Mouse (Mus musculus) small intestine, adult 2 months (tissue): Measurements from ENCODE around the gene Itpr3. TPM values are rescaled to one million over a fixed set of nuclear protein-coding genes. Genes with fewer than 3 reads are reported as not detected.

Experiments
- H3K27ac ChIP-seq: fragments of 200-500 bp; 2 replicates; pipeline ENCODE4 v1.5.1; 2012; ENCODE audit warnings: low read depth, low read length, control low read depth, inconsistent platforms; ENCODE audit not compliant: insufficient read depth
- H3K27me3 ChIP-seq: fragments of 200-500 bp; 2 replicates; pipeline ENCODE4 v1.6.1; 2012; ENCODE audit warnings: mild to moderate bottlenecking, moderate library complexity, low read length, inconsistent platforms; ENCODE audit not compliant: control insufficient read depth, insufficient read depth
- H3K36me3 ChIP-seq: fragments of 200-500 bp; 2 replicates; pipeline ENCODE4 v1.6.1; 2012; ENCODE audit warnings: mild to moderate bottlenecking, low read length, control low read depth, inconsistent platforms; ENCODE audit not compliant: control insufficient read depth, insufficient read depth
- H3K4me1 ChIP-seq: fragments of 200-500 bp; 2 replicates; pipeline ENCODE4 v1.6.1; 2012; ENCODE audit warnings: low read length, inconsistent platforms, mixed read lengths; ENCODE audit not compliant: control insufficient read depth, insufficient read depth, insufficient read length
- H3K4me3 ChIP-seq: fragments of 200-500 bp; 2 replicates; pipeline ENCODE4 v1.5.1; 2012; ENCODE audit warnings: low read depth, mild to moderate bottlenecking, control low read depth, inconsistent platforms, low read length, moderate library complexity
- CTCF ChIP-seq: fragments of 200-500 bp; IDR thresholded peaks from 2 replicates; pipeline ENCODE4 v1.5.1; 2012; ENCODE audit warnings: low read depth, mild to moderate bottlenecking, control low read depth, inconsistent platforms, low read length, moderate library complexity, mixed read lengths; ENCODE audit not compliant: insufficient replicate concordance, insufficient read length; ENCODE audit errors: extremely low read depth
- POLR2A ChIP-seq: fragments of 200-500 bp; IDR thresholded peaks from 2 replicates; pipeline ENCODE4 v1.6.1; 2012; ENCODE audit warnings: low read depth, mild to moderate bottlenecking, control low read depth, inconsistent platforms, low read length, moderate library complexity
- WGBS: fragments of 180-500 bp; shearing (Covaris S2); methylation state at CpG from one replicate; pipeline ENCODE4 v1.1.7; 2018; 5-methylcytosine and 5-hydroxymethylcytosine counted together
- polyA plus RNA-seq: library from polyadenylated mRNA; depleted of rRNA; stranded (reverse); fragments of >200 nt; gene quantifications from 2 replicates; pipeline ENCODE4 v1.2.3, GENCODE M21; 2012

Itpr3 gene
- polyA plus RNA-seq, 1 experiment = 66.7 TPM

DNA sequence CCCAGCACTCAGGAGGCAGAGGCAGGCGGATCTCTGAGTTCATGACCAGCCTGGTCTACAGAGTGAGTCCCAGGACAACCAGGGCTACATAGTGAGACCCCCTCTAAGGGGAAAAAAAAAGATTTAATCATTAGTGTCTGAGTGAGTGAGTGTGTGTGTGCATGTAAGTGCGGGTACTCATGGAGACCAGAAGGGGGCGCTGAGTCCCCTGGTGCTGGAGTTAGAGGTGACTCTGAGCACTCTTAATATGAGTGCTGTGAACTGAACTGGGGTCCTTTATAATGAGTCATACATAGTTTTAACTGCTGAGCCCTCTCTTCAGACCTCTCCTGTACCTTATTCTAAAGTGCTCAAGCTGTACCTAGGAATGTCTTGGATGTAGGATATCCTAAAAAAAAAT, 4.6 kb downstream of the Itpr3 start:
- Histone ChIP-seq H3K36me3 (0 out of 2 replicates have a peak, but pooled peaks cover 2% of the 10 kb centered on the region), H3K4me1 (peaks cover 59% of the 10 kb centered on the region), H3K27ac (no peak overlapping the region), H3K27me3 (no peaks in the 10 kb centered on the region), H3K4me3 (no peak overlapping the region)
- TF ChIP-seq POLR2A (no peak), CTCF (peak; percentile 3; the same call in 1 of the 2 replicates)
- 96% methylated on average over 3 of the region's 3 CpGs for WGBS

DNA sequence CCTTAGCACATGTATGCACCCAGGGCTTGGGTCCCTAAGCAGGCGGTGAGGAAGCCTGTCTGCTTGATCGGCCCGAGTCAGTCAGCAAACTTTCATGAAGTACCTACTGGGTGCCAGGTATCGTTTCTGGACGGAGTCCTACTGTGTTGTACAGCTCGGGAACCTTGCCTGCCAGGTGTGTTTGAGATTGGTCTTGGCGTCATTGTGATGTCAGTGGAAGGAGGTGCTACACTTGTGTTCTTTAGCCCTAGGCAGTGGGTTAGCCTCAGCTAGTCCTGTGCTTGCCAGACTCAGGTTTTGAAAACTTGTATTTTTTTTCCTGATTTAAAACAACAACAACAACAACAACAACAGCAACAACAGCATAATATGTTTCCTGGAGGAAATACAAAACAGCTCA, 5.6 kb downstream of the Itpr3 start:
- WGBS = 74% methylated on average over 7 of the region's 7 CpGs
- no peaks in the 10 kb centered on the region for H3K27me3 ChIP-seq
- no peak overlapping the region for H3K27ac ChIP-seq
- TF ChIP-seq POLR2A = no peak
- no peak for TF ChIP-seq CTCF
- 0 out of 2 replicates have a peak, but pooled peaks cover 2% of the 10 kb centered on the region for H3K36me3 ChIP-seq
- H3K4me3 ChIP-seq = no peak overlapping the region
- H3K4me1 ChIP-seq = peaks cover 65% of the 10 kb centered on the region

DNA sequence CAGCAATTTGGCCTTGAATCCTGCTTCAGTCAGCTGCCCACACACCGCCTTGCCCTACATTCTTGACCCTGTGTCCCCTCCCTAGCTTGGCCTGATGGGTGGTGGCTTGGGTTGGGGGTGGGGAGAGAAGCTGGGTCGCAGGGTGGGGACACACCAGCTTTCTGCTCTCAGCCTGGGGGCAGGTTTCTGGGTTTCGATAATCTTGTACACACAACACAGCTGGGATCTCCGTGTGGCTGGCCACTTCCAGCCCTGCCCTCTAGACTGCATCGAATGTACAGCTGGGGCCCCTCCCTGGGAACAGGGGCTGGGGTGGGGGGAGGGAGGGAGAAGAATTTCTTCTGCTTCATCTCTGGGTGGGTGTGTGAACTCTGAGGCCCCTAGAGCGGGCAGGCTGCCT, 6.6 kb downstream of the Itpr3 start:
- Histone ChIP-seq H3K27me3 (no peaks in the 10 kb centered on the region), H3K36me3 (0 out of 2 replicates have a peak, but pooled peaks cover 2% of the 10 kb centered on the region), H3K4me3 (no peak overlapping the region), H3K27ac (no peak overlapping the region), H3K4me1 (peaks cover 60% of the 10 kb centered on the region)
- whole genome bisulfite sequencing = 22% methylated on average over 6 of the region's 6 CpGs
- TF ChIP-seq POLR2A = no peak
- no peak for TF ChIP-seq CTCF

DNA sequence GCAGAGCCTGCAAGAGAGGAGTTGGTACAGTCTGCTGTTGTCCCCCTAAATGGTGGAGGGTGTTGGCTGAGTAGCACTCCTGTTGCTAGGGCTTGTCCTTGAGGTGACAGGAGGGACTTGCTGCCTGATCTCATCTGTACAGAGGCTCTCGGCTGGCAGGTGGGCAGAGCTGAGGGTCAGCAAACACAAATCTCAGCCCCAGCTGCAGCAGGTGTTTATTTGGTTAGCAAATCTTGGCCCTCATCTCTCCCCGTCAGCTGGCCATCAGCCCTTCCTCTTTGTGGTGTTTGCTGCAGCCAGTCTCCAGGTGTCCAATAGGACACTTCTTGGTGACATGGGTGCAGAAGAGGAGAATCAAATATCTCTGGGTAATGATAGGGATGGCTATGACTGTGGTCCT, 7.1 kb downstream of the Itpr3 start:
- Histone ChIP-seq H3K36me3 (0 out of 2 replicates have a peak, but pooled peaks cover 2% of the 10 kb centered on the region), H3K27me3 (no peaks in the 10 kb centered on the region), H3K27ac (no peak overlapping the region), H3K4me1 (peaks cover 59% of the 10 kb centered on the region), H3K4me3 (no peak overlapping the region)
- TF ChIP-seq POLR2A = no peak
- no peak for TF ChIP-seq CTCF
- WGBS = 38% methylated on average over 2 of the region's 2 CpGs

DNA sequence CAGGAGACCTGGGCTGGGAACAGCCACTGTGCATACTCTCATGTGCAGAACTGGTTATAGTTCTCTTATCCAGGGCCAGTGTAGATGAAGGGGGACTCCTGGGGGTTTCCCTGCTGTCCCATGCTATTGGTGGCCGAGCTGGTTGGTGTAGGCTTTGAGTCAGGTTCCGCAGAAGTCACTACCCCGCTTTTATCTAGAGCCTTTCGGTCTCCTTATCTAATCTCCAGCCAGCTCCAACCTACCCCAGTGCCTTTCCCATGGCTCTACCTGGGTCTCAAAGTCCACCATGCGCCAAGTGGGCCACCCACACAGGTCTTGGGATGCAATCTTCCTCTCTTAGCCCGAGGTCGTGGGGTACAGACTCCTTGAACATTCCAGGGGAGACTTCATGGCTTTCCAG, 9.0 kb downstream of the Itpr3 start:
- no peak overlapping the region for H3K4me3 ChIP-seq
- WGBS = 20% methylated on average over 7 of the region's 7 CpGs

DNA sequence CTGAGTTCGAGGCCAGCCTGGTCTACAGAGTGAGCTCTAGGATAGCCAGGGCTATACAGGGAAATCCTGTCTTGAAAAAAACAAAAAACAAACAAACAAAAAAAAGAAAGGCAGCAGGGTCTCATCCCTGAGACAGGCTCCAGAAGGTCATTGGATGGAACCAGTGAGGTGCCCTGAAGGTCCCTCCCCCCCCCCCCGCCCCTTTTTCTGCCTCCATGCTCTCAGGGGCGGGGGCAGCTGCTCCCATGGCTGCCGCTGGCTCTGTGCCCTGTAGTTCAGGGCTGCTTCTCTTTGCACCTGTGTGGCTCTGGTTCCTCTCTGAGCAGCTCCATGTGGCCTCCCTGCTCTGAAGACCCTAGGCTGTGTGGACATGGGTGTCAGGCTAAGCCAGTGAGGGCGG, 12.0 kb downstream of the Itpr3 start:
- no peak overlapping the region for H3K4me3 ChIP-seq
- 0 out of 2 replicates have a peak overlapping the region, but pooled peaks have one; percentile 8 for H3K27ac ChIP-seq
- H3K27me3 ChIP-seq = no peaks in the 10 kb centered on the region
- H3K36me3 ChIP-seq = 0 out of 2 replicates have a peak, but pooled peaks cover 4% of the 10 kb centered on the region
- H3K4me1 ChIP-seq = peaks cover 49% of the 10 kb centered on the region
- TF ChIP-seq CTCF = no peak
- TF ChIP-seq POLR2A = no peak
- WGBS = 58% methylated on average over 5 of the region's 5 CpGs

More for the DNA sequence above, 9.0 kb downstream of the Itpr3 start:
- Histone ChIP-seq H3K27me3 (no peaks in the 10 kb centered on the region), H3K4me1 (peaks cover 50% of the 10 kb centered on the region), H3K27ac (peak overlapping the region; percentile 72), H3K36me3 (0 out of 2 replicates have a peak, but pooled peaks cover 2% of the 10 kb centered on the region)
- TF ChIP-seq POLR2A (peak; percentile 20; the same call in 1 of the 2 replicates), CTCF (no peak)

DNA sequence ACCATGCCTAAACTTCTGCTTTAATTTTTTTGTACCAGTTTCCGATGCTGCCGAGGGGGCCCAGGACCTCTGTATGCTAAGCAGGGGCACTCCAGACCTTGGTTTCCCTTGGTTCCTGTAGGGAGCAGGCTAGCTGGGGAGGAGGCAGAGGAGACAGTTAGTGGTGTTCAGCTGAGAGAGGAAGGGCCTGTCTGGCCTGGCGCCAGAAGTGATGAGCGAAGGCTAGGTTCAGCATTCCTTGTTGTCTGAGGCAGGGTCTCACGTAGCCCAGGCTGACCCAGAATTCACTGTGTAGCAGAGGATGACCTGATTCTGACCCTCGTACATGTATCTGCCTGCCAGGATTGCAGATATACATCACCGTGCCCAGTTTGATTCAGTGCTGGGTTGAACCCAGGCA, 13.8 kb downstream of the Itpr3 start:
- TF ChIP-seq POLR2A = no peak
- TF ChIP-seq CTCF = no peak
- H3K27me3 ChIP-seq = no peaks in the 10 kb centered on the region
- WGBS = 89% methylated on average over 7 of the region's 7 CpGs

More for the DNA sequence above, 13.8 kb downstream of the Itpr3 start:
- H3K4me1 ChIP-seq = peaks cover 48% of the 10 kb centered on the region
- no peak overlapping the region for H3K4me3 ChIP-seq
- H3K27ac ChIP-seq = no peak overlapping the region
- peaks cover 8% of the 10 kb centered on the region; the same call in 1 of the 2 replicates for H3K36me3 ChIP-seq
